Mouse (Mus musculus) small intestine, adult 2 months (tissue): Measurements from ENCODE around the gene Krt23.

ENCODE experiments used
- CTCF ChIP-seq: fragments of 200-500 bp; IDR thresholded peaks from 2 replicates; pipeline ENCODE4 v1.5.1; 2012; ENCODE audit warnings: low read depth, mild to moderate bottlenecking, control low read depth, inconsistent platforms, low read length, moderate library complexity, mixed read lengths; ENCODE audit not compliant: insufficient replicate concordance, insufficient read length; ENCODE audit errors: extremely low read depth
- POLR2A ChIP-seq: fragments of 200-500 bp; IDR thresholded peaks from 2 replicates; pipeline ENCODE4 v1.6.1; 2012; ENCODE audit warnings: low read depth, mild to moderate bottlenecking, control low read depth, inconsistent platforms, low read length, moderate library complexity

GRCm38 (mm10) chr11:99458887-99459286 is 34.0 kb downstream of the Krt23 start:
- TF ChIP-seq CTCF (no peak), POLR2A (no peak)
